Mouse (Mus musculus) E14TG2a.4 (cell line): Measurements from ENCODE around the gene Cacna1d.

Experiments
- CTCF ChIP-seq: conservative IDR thresholded peaks from 2 replicates; pipeline ENCODE4 v1.5.1; 2014; ENCODE audit warnings: low read length
- NANOG ChIP-seq: IDR thresholded peaks from 2 replicates; pipeline ENCODE4 v1.6.1; 2014; ENCODE audit warnings: borderline replicate concordance, low read length, mixed read lengths
- POU5F1 ChIP-seq: IDR thresholded peaks from 2 replicates; pipeline ENCODE4 v1.6.1; 2014; ENCODE audit warnings: low read length, borderline replicate concordance

GRCm38 (mm10) chr14:30054922-30055321 lies 436.3 kb downstream of the Cacna1d start:
- TF ChIP-seq CTCF (no peak), POU5F1 (no peak), NANOG (no peak)
